Mouse (Mus musculus) thymus, adult 2 months (tissue): ENCODE measurements at regions not wholly inside any gene's neighbourhood (a gene's known extent, or its start where the extent isn't known, plus 50 kb on each side); places are given as distances from the start of the nearest gene placed in this dataset.

Source experiments
- DNase-seq: peaks from one replicate; pipeline ENCODE4 v3.0.0; 2021
- H3K27ac ChIP-seq: fragments of 200-500 bp; 2 replicates; pipeline ENCODE4 v1.5.1; 2012; ENCODE audit warnings: low read length, control low read depth; ENCODE audit not compliant: control insufficient read depth, insufficient read depth
- H3K27me3 ChIP-seq: fragments of 200-500 bp; 2 replicates; pipeline ENCODE4 v1.6.1; 2012; ENCODE audit warnings: mild to moderate bottlenecking, low read length, moderate library complexity, mixed read lengths; ENCODE audit not compliant: control insufficient read depth, insufficient read depth
- H3K36me3 ChIP-seq: fragments of 200-500 bp; 2 replicates; pipeline ENCODE4 v1.6.1; 2012; ENCODE audit warnings: mild to moderate bottlenecking, low read length, moderate library complexity; ENCODE audit not compliant: control insufficient read depth, insufficient read depth
- H3K4me1 ChIP-seq: fragments of 200-500 bp; replicated peaks from 2 replicates; pipeline ENCODE4 v1.6.1; 2012; ENCODE audit warnings: low read length; ENCODE audit not compliant: control insufficient read depth, insufficient read depth
- H3K4me3 ChIP-seq: fragments of 200-500 bp; 2 replicates; pipeline ENCODE4 v1.5.1; 2012; ENCODE audit warnings: mild to moderate bottlenecking, low read length, control low read depth, moderate library complexity; ENCODE audit not compliant: control insufficient read depth, insufficient read depth
- CTCF ChIP-seq: fragments of 200-500 bp; IDR thresholded peaks from 2 replicates; pipeline ENCODE4 v1.5.1; 2012; ENCODE audit warnings: mild to moderate bottlenecking, control low read depth, low read length, moderate library complexity, borderline replicate concordance; ENCODE audit not compliant: control insufficient read depth, poor library complexity, insufficient read depth; ENCODE audit errors: extremely low read depth
- POLR2A ChIP-seq: fragments of 200-500 bp; IDR thresholded peaks from 2 replicates; pipeline ENCODE4 v1.6.1; 2012; ENCODE audit warnings: mild to moderate bottlenecking, low read length, control low read depth, moderate library complexity; ENCODE audit not compliant: control insufficient read depth, poor library complexity, insufficient read depth; ENCODE audit errors: extremely low read depth
- WGBS: fragments of 180-500 bp; shearing (Covaris S2); methylation state at CpG from one replicate; pipeline ENCODE4 v1.1.7; 2018; 5-methylcytosine and 5-hydroxymethylcytosine counted together

DNA sequence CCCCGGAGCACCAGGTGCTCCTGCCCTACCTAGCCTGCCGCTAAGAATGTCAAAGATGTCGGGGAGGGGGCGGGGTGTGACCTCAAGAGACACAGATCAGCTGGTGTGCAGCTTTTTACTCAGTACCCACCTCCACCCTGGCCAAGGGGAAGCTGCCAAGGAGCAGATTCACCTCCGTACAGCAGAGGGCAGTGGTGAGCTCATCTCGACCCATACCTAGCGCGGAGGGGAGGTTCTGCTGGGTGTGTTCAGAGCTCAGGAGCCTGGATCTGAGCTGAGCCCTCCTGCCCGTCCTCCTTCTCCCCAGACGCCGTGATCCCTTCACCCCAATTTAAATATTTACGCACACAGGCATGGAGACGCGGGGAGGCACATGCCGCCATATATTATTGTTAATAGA lies 126.1 kb upstream of the Ces5a start:
- Histone ChIP-seq H3K27ac (no peak overlapping the region), H3K4me3 (no peak overlapping the region), H3K27me3 (no peaks in the 10 kb centered on the region), H3K4me1 (no peaks in the 10 kb centered on the region), H3K36me3 (no peaks in the 10 kb centered on the region)
- TF ChIP-seq POLR2A (no peak), CTCF (0 out of 2 replicates have a peak, but pooled peaks have one; percentile 24)
- DNase-seq, result peak; percentile 29
- 15% methylated on average over 15 of the region's 15 CpGs for WGBS

DNA sequence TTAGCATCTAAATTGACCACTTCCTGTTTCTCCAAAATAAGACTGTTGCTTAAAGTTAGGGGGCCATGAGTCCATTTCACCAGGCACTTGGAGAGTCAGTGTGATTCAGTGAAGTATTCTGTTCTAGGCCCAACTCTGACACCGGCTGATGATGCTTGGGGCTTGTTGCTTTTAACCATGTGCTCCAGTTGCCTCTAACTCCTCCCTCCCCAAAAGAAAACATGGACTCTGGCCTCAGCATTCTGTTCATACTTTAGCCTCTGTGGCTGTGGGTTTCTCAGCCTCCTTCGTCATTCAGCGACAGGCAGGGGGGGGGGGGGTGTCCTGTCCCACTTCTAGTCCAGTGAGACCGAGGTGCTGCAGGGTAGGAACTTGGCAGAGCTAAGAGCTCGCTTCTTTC lies 126.6 kb upstream of the Ces5a start:
- no peaks in the 10 kb centered on the region for H3K4me1 ChIP-seq
- H3K36me3 ChIP-seq, result no peaks in the 10 kb centered on the region
- TF ChIP-seq CTCF, result no peak
- no peak for TF ChIP-seq POLR2A
- no peak for DNase-seq
- WGBS, result 68% methylated on average over 5 of the region's 5 CpGs
- H3K27ac ChIP-seq, result no peak overlapping the region
- no peaks in the 10 kb centered on the region for H3K27me3 ChIP-seq
- H3K4me3 ChIP-seq, result no peak overlapping the region

DNA sequence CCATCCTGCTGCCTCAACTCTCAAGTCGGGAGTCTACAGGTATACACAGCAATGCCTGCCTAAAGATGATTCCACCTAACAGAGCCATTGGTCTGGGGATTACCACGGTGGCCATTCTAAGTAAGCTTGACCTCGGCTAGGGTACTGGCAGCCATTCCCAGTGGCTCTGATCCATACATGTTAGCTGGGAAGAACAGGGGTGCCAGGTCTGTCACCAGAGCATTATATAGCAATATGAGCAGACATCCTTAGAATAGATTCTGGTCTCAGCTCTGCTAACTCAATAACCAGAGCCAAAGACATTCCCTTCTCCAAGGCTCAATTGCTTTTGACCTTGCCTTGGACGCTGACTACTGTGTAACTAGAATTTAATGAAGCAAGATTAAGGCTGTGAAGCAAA lies 128.2 kb upstream of the Ces5a start:
- no peaks in the 10 kb centered on the region for H3K36me3 ChIP-seq
- 87% methylated on average over 4 of the region's 4 CpGs for WGBS
- H3K27ac ChIP-seq, result no peak overlapping the region
- no peak for DNase-seq
- no peaks in the 10 kb centered on the region for H3K27me3 ChIP-seq
- no peak overlapping the region for H3K4me3 ChIP-seq
- H3K4me1 ChIP-seq, result no peaks in the 10 kb centered on the region
- TF ChIP-seq CTCF, result no peak

DNA sequence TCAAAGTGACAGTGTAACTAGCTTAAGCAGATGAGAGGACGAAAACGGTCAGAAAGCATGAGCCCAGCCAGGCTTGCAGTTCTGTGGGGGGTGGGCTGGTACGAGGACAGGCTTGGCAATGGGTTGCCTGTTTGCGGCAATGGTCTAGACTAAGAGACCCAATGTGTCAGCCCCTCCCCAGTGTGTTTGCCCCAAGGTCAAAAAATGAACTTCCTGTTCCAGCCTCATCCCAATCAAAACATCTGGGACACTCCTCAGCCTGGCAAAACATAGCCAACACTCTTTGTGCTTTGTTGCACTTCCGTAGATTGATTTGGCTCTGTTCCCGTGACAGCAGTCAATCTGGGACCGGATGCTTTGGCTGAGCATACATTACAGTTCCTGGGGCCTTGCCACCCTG lies 132.7 kb upstream of the Ces5a start:
- Histone ChIP-seq H3K27me3 (no peaks in the 10 kb centered on the region), H3K4me1 (no peaks in the 10 kb centered on the region), H3K36me3 (no peaks in the 10 kb centered on the region), H3K27ac (no peak overlapping the region), H3K4me3 (no peak overlapping the region)
- no peak for DNase-seq
- 74% methylated on average over 7 of the region's 7 CpGs for WGBS
- TF ChIP-seq POLR2A (no peak), CTCF (no peak)

DNA sequence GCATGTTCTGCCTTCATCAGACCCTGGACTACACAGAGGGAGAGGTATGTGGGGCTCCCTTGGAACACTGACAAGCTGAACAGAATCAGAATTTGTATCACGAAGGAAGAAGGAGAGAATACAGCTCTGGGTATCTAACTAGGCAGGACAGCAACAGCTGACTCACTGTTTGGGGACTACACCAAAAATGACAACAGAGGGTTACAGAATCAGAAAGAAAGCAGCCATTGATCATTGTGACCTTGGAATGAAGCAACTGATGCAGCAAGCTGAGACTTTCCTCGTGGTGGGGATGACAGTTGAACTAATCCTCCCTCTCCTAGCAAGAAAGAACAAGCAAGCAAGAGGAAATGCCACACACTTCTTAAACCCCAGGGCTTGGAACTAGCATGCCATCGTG lies 135.0 kb upstream of the Gnao1 start:
- TF ChIP-seq CTCF, result no peak
- TF ChIP-seq POLR2A, result no peak
- no peaks in the 10 kb centered on the region for H3K27me3 ChIP-seq
- H3K4me3 ChIP-seq, result no peak overlapping the region
- no peak overlapping the region for H3K27ac ChIP-seq
- H3K4me1 ChIP-seq, result no peaks in the 10 kb centered on the region
- no peaks in the 10 kb centered on the region for H3K36me3 ChIP-seq
- 65% methylated on average over 3 of the region's 3 CpGs for WGBS
- DNase-seq, result no peak

DNA sequence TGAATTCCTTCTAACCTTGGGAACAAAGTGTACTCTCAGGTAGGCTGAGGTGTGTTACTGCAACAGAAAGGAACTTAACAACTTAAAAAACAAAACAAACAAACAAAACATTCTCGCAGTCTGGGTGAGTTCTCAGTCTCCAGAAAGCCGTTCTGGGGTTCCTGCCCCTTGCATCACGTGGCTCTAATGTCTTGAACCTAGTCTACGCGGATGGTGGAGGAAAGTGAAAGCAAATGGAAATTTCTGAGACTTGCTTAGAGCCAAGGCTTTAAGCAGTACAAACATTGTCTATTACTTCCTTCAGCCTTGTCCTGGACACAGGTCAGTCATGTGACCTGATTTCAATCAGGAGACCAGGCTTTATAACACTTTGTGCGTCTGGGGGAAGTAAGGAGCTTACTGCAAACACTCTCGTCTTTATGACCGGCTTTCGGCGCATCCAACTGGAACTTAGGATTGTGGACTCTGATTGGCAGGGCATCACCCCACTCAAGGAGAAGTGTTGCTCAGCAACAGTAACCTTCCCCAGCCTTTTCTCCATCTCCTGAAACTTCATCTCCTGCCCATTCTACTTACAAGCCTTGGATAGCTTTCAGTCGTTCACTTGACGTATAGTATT lies 125.9 kb upstream of the Gnao1 start:
- no peaks in the 10 kb centered on the region for H3K36me3 ChIP-seq
- H3K4me1 ChIP-seq, result no peaks in the 10 kb centered on the region
- WGBS, result 86% methylated on average over 12 of the region's 12 CpGs
- no peaks in the 10 kb centered on the region for H3K27me3 ChIP-seq
- H3K27ac ChIP-seq, result no peak overlapping the region
- TF ChIP-seq CTCF (no peak), POLR2A (no peak)
- no peak overlapping the region for H3K4me3 ChIP-seq
- no peak for DNase-seq

DNA sequence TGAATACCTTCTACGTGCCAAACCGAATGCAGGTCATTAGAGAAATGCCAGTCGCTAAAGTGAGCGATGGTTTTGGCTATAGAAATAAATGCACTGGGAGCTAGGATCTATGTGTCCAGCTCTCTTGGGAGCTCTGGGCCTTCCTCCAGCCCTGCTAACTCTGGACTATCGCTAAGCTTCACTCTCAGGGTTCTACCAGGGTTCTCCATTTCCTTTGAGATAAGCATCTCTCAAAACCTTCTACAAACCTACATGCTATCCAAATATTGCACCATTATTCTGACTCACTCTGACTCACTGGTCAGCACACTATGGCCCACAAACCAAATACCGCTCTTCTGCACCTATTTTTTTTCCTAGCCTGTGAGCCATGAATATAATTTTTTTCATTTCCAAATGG lies 125.4 kb upstream of the Gnao1 start:
- Histone ChIP-seq H3K27me3 (no peaks in the 10 kb centered on the region), H3K27ac (no peak overlapping the region), H3K4me1 (no peaks in the 10 kb centered on the region), H3K36me3 (no peaks in the 10 kb centered on the region), H3K4me3 (no peak overlapping the region)
- TF ChIP-seq POLR2A (no peak), CTCF (no peak)
- 93% methylated on average over 6 of the region's 6 CpGs for WGBS
- no peak for DNase-seq
